Comparison of ENCODE assay signal across 22 mouse cellular contexts in the genomic region with DNA sequence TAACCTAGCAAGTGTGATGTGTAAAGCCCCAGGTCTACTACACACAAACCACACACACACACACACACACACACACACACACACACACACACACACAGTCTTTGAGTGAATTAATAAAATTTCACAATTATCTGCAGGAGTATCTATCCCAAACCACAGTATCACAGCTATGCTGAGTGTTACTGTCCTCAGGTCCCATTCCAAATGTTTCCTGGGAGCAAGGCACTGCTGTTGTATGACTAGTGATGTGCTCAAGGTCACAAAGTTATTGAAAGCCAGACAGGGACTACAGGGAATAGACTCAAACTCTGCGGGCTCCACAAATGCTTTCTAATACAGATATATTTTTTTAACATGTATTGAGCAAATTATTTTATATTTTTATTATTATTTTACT. TPM values are rescaled to one million over a fixed set of nuclear protein-coding genes. Genes with fewer than 3 reads are reported as not detected.
DNase-seq lines count a peak whose midpoint lies in the region; ATAC-seq and TF ChIP-seq lines count a peak whose summit lies in the region.
"Had no signal": no experiment of that assay in that cellular context is flagged by ENCODE, and none has a peak within 500 bp of the region (broad histone marks: within the 10 kb centered on the region; RNA-seq: fewer than 3 reads in every experiment).

No protein-coding gene starts in this region.

- peaks cover 35% of the 10 kb centered on the region for H3K4me1 ChIP-seq in cerebellum, adult 2 months (ENCODE audit: control insufficient read depth, insufficient read depth, low read length)
- H3K4me1 ChIP-seq in heart, postnatal 0 days (ENCODE audit: control insufficient read depth, insufficient read depth) = peaks cover 15% of the 10 kb centered on the region

- no peak for DNase-seq in cerebellum, adult 2 months
- no peak for DNase-seq in cerebellum, adult 11-12 months
- DNase-seq in heart, adult 11 months = peak; percentile 73
- no peak for DNase-seq in heart, postnatal 4 days
- no peak for DNase-seq in heart, postnatal 0 days (ENCODE audit: low spot score)
- no peak for DNase-seq in heart, adult 18-20 months
- DNase-seq: adrenal gland, adult 8-10 months; cerebellum, adult 18-20 months; cerebellum, postnatal 10 days; gastrocnemius, postnatal 25 days; heart, postnatal 14 days; kidney, adult 18-20 months had no signal

- WGBS in cerebellum, adult 2 months = 96% methylated on average over 1 of the region's 1 CpGs
- WGBS in heart, postnatal 0 days = 64% methylated on average over 1 of the region's 1 CpGs

- no peak overlapping the region for H3K9ac ChIP-seq in heart, postnatal 0 days (replicated peaks; ENCODE audit: low read depth, low read length)
- H3K9ac ChIP-seq: forebrain, embryonic 13.5 days; heart, embryonic 15.5 days; hindbrain, embryonic 13.5 days had no signal

- no peak overlapping the region for H3K4me3 ChIP-seq in cerebellum, adult 2 months (replicated peaks; ENCODE audit: insufficient read depth, low read depth, low read length)
- H3K4me3 ChIP-seq in heart, postnatal 0 days (ENCODE audit: low read depth, low read length) = no peak overlapping the region
- H3K4me3 ChIP-seq: forebrain, embryonic 10.5 days; forebrain, embryonic 13.5 days; heart, embryonic 10.5 days; heart, embryonic 15.5 days; hindbrain, embryonic 13.5 days had no signal

- H3K27ac ChIP-seq in cerebellum, adult 2 months (ENCODE audit: insufficient read depth, low read length) = peak overlapping the region; percentile 79
- H3K27ac ChIP-seq in heart, postnatal 0 days (ENCODE audit: low read depth) = peak overlapping the region; percentile 38; the same call in 1 of the 2 replicates
- H3K27ac ChIP-seq: forebrain, embryonic 10.5 days; forebrain, embryonic 13.5 days; heart, embryonic 10.5 days; heart, embryonic 15.5 days; hindbrain, embryonic 13.5 days; hindbrain, postnatal 0 days had no signal

- no peak overlapping the region for H3K4me2 ChIP-seq in heart, postnatal 0 days (ENCODE audit: low read depth, low read length)
- H3K4me2 ChIP-seq: forebrain, embryonic 13.5 days; heart, embryonic 15.5 days; hindbrain, embryonic 13.5 days had no signal

- TF ChIP-seq EP300 in heart, postnatal 0 days (IDR thresholded peaks at IDR 0.05; ENCODE audit: low read depth) = no peak

- H3K27me3 ChIP-seq in cerebellum, adult 2 months (ENCODE audit: control insufficient read depth, insufficient read depth, low read length) = no peaks in the 10 kb centered on the region
- no peaks in the 10 kb centered on the region for H3K27me3 ChIP-seq in heart, postnatal 0 days (ENCODE audit: control insufficient read depth, insufficient read depth, low read length)
- H3K27me3 ChIP-seq: forebrain, embryonic 13.5 days; heart, embryonic 15.5 days; hindbrain, embryonic 13.5 days had no signal

- no peak for ATAC-seq in heart, postnatal 0 days (ENCODE audit: insufficient read depth, low read depth)
- ATAC-seq: CD4-positive, CD25-positive, alpha-beta regulatory T cell, adult 4 months; forebrain, embryonic 13.5 days; forebrain, embryonic 16.5 days; hindbrain, postnatal 0 days; inflammation-experienced regulatory T-cells, adult 6 months; intestine, embryonic 16.5 days had no signal

- H3K9me3 ChIP-seq in heart, postnatal 0 days (replicated peaks; ENCODE audit: control insufficient read depth, low read length) = no peaks in the 10 kb centered on the region
- H3K9me3 ChIP-seq: forebrain, embryonic 10.5 days; forebrain, embryonic 13.5 days; heart, embryonic 10.5 days; heart, embryonic 15.5 days; hindbrain, embryonic 13.5 days had no signal

- TF ChIP-seq CTCF in cerebellum, adult 2 months (IDR thresholded peaks at IDR 0.05; ENCODE audit: borderline replicate concordance, insufficient read depth, low read depth, low read length) = no peak
- TF ChIP-seq CTCF in heart, postnatal 0 days (IDR thresholded peaks at IDR 0.05; ENCODE audit: low read depth) = no peak

- peaks cover 15% of the 10 kb centered on the region for H3K36me3 ChIP-seq in heart, postnatal 0 days (replicated peaks; ENCODE audit: control insufficient read depth, insufficient read depth, low read length)

- TF ChIP-seq POLR2A in cerebellum, adult 2 months (IDR thresholded peaks at IDR 0.05; ENCODE audit: borderline replicate concordance, insufficient read depth, low read length) = no peak

RNA-seq across cellular contexts. Expression of a gene that starts 55.7 kb away (rescaled TPM):
- 213 and 231 TPM in 2 replicates for polyA plus RNA-seq in cerebellum, adult 2 months (2012; rRNA removed)
- total RNA-seq in heart, postnatal 4 days (2021) = 100 to 1,000 TPM; 138 to 140 TPM
- total RNA-seq in heart, postnatal 0 days (2014; rRNA removed; ENCODE audit: low replicate concordance) = 66.7 and 77.3 TPM in 2 replicates
- 10.1 and 11.4 TPM in 2 replicates for polyA plus RNA-seq in heart, postnatal 0 days (2015; fragmentation: Nextera tagmentation; extraction: Ambion mirVana)
- total RNA-seq in heart, adult 18-20 months (2021) = 10 to 100 TPM; 61.8 to 72.0 TPM
